ENCODE assay signal across 10 mouse cellular contexts in the genomic region with DNA sequence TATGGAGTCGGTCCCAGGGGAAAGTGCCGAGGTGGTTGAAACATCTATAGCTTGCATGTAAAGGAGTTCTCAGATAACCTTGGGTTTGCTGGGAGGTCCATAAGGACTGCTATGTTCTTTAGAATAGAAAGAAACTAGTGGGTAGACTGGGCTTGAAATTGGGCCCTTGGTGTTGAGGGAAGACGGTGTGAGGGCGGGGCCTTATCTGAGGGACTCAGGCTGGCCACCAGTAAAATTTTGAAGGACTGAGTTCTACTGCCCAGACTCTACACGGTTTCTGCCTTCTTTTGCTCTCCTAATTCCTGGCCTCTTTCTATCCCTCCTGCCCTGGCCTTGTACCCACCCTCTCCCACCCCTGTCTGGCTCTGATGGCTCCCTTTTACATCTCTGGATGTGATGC. TPM values are rescaled to one million over a fixed set of nuclear protein-coding genes. Genes with fewer than 3 reads are reported as not detected.
A peak's percentile ranks its signal among the peaks of the same experiment; 100 is the strongest.
DNase-seq lines count a peak whose midpoint lies in the region; ATAC-seq lines count a peak whose summit lies in the region.
"Had no signal": no experiment of that assay in that cellular context is flagged by ENCODE, and none has a peak within 500 bp of the region (broad histone marks: within the 10 kb centered on the region; RNA-seq: fewer than 3 reads in every experiment).

No protein-coding gene starts in this region.

- H3K36me3 ChIP-seq in heart, embryonic 16.5 days (ENCODE audit: control insufficient read depth, insufficient read depth): peaks cover 67% of the 10 kb centered on the region
- H3K36me3 ChIP-seq in embryonic facial prominence, embryonic 12.5 days: peaks cover 75% of the 10 kb centered on the region
- peaks cover 77% of the 10 kb centered on the region for H3K36me3 ChIP-seq in intestine, embryonic 14.5 days (ENCODE audit: control insufficient read depth, insufficient read depth, low read length)
- H3K36me3 ChIP-seq in midbrain, embryonic 16.5 days (ENCODE audit: control insufficient read depth, insufficient read depth, low read length): peaks cover 49% of the 10 kb centered on the region

- intact Hi-C loops in heart, postnatal 36 days (cut with DNase I): no loop called here

- no peak for ATAC-seq in heart, embryonic 16.5 days (replicated peaks; ENCODE audit: extremely low read depth, insufficient read depth, low FRiP score)
- no peak for ATAC-seq in embryonic facial prominence, embryonic 12.5 days (ENCODE audit: insufficient number of reproducible peaks, insufficient read depth, low FRiP score, low TSS enrichment)
- no peak for ATAC-seq in intestine, embryonic 14.5 days (replicated peaks; ENCODE audit: low FRiP score, low TSS enrichment, low read depth)
- no peak for ATAC-seq in midbrain, embryonic 16.5 days

- no peaks in the 10 kb centered on the region for H3K9me3 ChIP-seq in heart, embryonic 16.5 days (replicated peaks; ENCODE audit: control insufficient read depth, low read length)
- H3K9me3 ChIP-seq in embryonic facial prominence, embryonic 12.5 days: no peaks in the 10 kb centered on the region
- no peaks in the 10 kb centered on the region for H3K9me3 ChIP-seq in intestine, embryonic 14.5 days (ENCODE audit: control insufficient read depth, low read length)
- no peaks in the 10 kb centered on the region for H3K9me3 ChIP-seq in midbrain, embryonic 16.5 days (replicated peaks; ENCODE audit: control insufficient read depth, low read length, poor library complexity, severe bottlenecking)

- H3K27ac ChIP-seq in heart, embryonic 16.5 days (ENCODE audit: low read length): no peak overlapping the region
- H3K27ac ChIP-seq in embryonic facial prominence, embryonic 12.5 days: peak overlapping the region; percentile 86; the same call in 1 of the 2 replicates
- no peak overlapping the region for H3K27ac ChIP-seq in intestine, embryonic 14.5 days (ENCODE audit: low read depth)
- H3K27ac ChIP-seq in midbrain, embryonic 16.5 days (ENCODE audit: low read length): no peak overlapping the region; the same call in 1 of the 2 replicates

- no peaks in the 10 kb centered on the region for H3K27me3 ChIP-seq in heart, embryonic 16.5 days (ENCODE audit: control insufficient read depth, insufficient read depth, low read length)
- H3K27me3 ChIP-seq in embryonic facial prominence, embryonic 12.5 days: no peaks in the 10 kb centered on the region
- no peaks in the 10 kb centered on the region for H3K27me3 ChIP-seq in intestine, embryonic 14.5 days (replicated peaks; ENCODE audit: control insufficient read depth, insufficient read depth, low read length)
- no peaks in the 10 kb centered on the region for H3K27me3 ChIP-seq in midbrain, embryonic 16.5 days (ENCODE audit: control insufficient read depth, insufficient read depth, low read depth, low read length)

- H3K9ac ChIP-seq in heart, embryonic 16.5 days (ENCODE audit: low read length): peak overlapping the region; percentile 78
- peak overlapping the region; percentile 83; the same call in 1 of the 2 replicates for H3K9ac ChIP-seq in embryonic facial prominence, embryonic 12.5 days
- peak overlapping the region; percentile 92 for H3K9ac ChIP-seq in intestine, embryonic 14.5 days (ENCODE audit: low read length)
- peak overlapping the region; percentile 93 for H3K9ac ChIP-seq in midbrain, embryonic 16.5 days (ENCODE audit: low read depth, low read length)

- H3K4me1 ChIP-seq in heart, embryonic 16.5 days (ENCODE audit: control insufficient read depth, insufficient read depth, low read length): peaks cover 6% of the 10 kb centered on the region
- H3K4me1 ChIP-seq in embryonic facial prominence, embryonic 12.5 days: peaks cover 13% of the 10 kb centered on the region
- peaks cover 10% of the 10 kb centered on the region for H3K4me1 ChIP-seq in intestine, embryonic 14.5 days (replicated peaks; ENCODE audit: control insufficient read depth, insufficient read depth, low read length)
- peaks cover 11% of the 10 kb centered on the region for H3K4me1 ChIP-seq in midbrain, embryonic 16.5 days (ENCODE audit: control insufficient read depth, insufficient read depth, low read length)

- 75% methylated on average over 5 of the region's 5 CpGs for WGBS in heart, embryonic 16.5 days
- WGBS in embryonic facial prominence, embryonic 12.5 days: 83% methylated on average over 5 of the region's 5 CpGs
- WGBS in intestine, embryonic 14.5 days: 82% methylated on average over 5 of the region's 5 CpGs
- WGBS in midbrain, embryonic 16.5 days: 67% methylated on average over 5 of the region's 5 CpGs

- peak overlapping the region; percentile 89 for H3K4me3 ChIP-seq in heart, embryonic 16.5 days (ENCODE audit: low read length)
- H3K4me3 ChIP-seq in embryonic facial prominence, embryonic 12.5 days: peak overlapping the region; percentile 97
- H3K4me3 ChIP-seq in intestine, embryonic 14.5 days (ENCODE audit: low read depth, low read length): peak overlapping the region; percentile 99
- peak overlapping the region; percentile 94 for H3K4me3 ChIP-seq in midbrain, embryonic 16.5 days (ENCODE audit: low read depth, low read length)

- DNase-seq in heart, postnatal 36 days: no peak
- no peak for DNase-seq in intestine, embryonic 14.5 days (ENCODE audit: low spot score)
- DNase-seq in right cerebral cortex, postnatal 14 days: no peak
- no peak for DNase-seq in embryo, embryonic 9.5 days (ENCODE audit: extremely low spot score)
- no peak for DNase-seq in kidney, adult 9 months
- DNase-seq: lung, adult 2 months had no signal

- H3K4me2 ChIP-seq in heart, embryonic 16.5 days (ENCODE audit: low read depth, low read length): peak overlapping the region; percentile 68
- H3K4me2 ChIP-seq in embryonic facial prominence, embryonic 12.5 days (replicated peaks): peak overlapping the region; percentile 90
- H3K4me2 ChIP-seq in intestine, embryonic 14.5 days (ENCODE audit: low read length): peak overlapping the region; percentile 83
- peak overlapping the region; percentile 73 for H3K4me2 ChIP-seq in midbrain, embryonic 16.5 days (ENCODE audit: low read length)

RNA-seq across cellular contexts. Expression of gene Dyrk1b, which starts 1.6 kb away (rescaled TPM):
- polyA plus RNA-seq in heart, embryonic 16.5 days (2015; fragmentation: Nextera tagmentation; extraction: Ambion mirVana): 7.7 and 8.9 TPM in 2 replicates
- total RNA-seq in heart, postnatal 36 days (2021): 10 to 100 TPM; 31.2 to 34.2 TPM
- 18.3 and 19.8 TPM in 2 replicates for polyA plus RNA-seq in embryonic facial prominence, embryonic 12.5 days (2016; fragmentation: Nextera tagmentation; extraction: Ambion mirVana)
- 10.0 and 11.9 TPM in 2 replicates for polyA plus RNA-seq in intestine, embryonic 14.5 days (2014; fragmentation: Nextera tagmentation; extraction: Ambion mirVana)
- polyA plus RNA-seq in midbrain, embryonic 16.5 days (2015; fragmentation: Nextera tagmentation; extraction: Ambion mirVana): 10.2 and 12.1 TPM in 2 replicates

RNA-seq across cellular contexts. Expression of gene Fbl, which starts 11.4 kb away (rescaled TPM):
- polyA plus RNA-seq in heart, embryonic 16.5 days (2015; fragmentation: Nextera tagmentation; extraction: Ambion mirVana): 62.4 and 71.5 TPM in 2 replicates
- 10 to 100 TPM; 32.0 to 33.5 TPM for total RNA-seq in heart, postnatal 36 days (2021)
- 155 TPM in 2 replicates for polyA plus RNA-seq in embryonic facial prominence, embryonic 12.5 days (2016; fragmentation: Nextera tagmentation; extraction: Ambion mirVana)
- polyA plus RNA-seq in intestine, embryonic 14.5 days (2014; fragmentation: Nextera tagmentation; extraction: Ambion mirVana): 47.6 and 52.5 TPM in 2 replicates
- 69.8 and 72.4 TPM in 2 replicates for polyA plus RNA-seq in midbrain, embryonic 16.5 days (2015; fragmentation: Nextera tagmentation; extraction: Ambion mirVana)

RNA-seq across cellular contexts. Expression of gene 9530053A07Rik, which starts 51.6 kb away (rescaled TPM):
- polyA plus RNA-seq in heart, embryonic 16.5 days (2015; fragmentation: Nextera tagmentation; extraction: Ambion mirVana): 0.05 and 0.12 TPM in 2 replicates
- total RNA-seq in heart, postnatal 36 days (2021): not detected
- polyA plus RNA-seq in embryonic facial prominence, embryonic 12.5 days (2016; fragmentation: Nextera tagmentation; extraction: Ambion mirVana): 0.04 TPM in 2 replicates
- not detected in 2 replicates for polyA plus RNA-seq in intestine, embryonic 14.5 days (2014; fragmentation: Nextera tagmentation; extraction: Ambion mirVana)
- polyA plus RNA-seq in midbrain, embryonic 16.5 days (2015; fragmentation: Nextera tagmentation; extraction: Ambion mirVana): 0.03 and 0.07 TPM in 2 replicates
- total RNA-seq: common myeloid progenitor, adult 5-6 weeks had no signal
